Mouse (Mus musculus) megakaryocyte progenitor cell, adult 5-6 weeks (primary cell): ENCODE results near the gene Gm45261. TPM values are rescaled to one million over a fixed set of nuclear protein-coding genes. Genes with fewer than 3 reads are reported as not detected.

Experiments used
- ATAC-seq: replicated peaks from 2 replicates; pipeline ENCODE4 v1.8.0; 2016; ENCODE audit warnings: mild to moderate bottlenecking, moderate TSS enrichment, inconsistent platforms; ENCODE audit not compliant: poor library complexity
- total RNA-seq, 2 experiments: library from RNA; stranded (forward) in 1 of 2; stranded (reverse) in 1 of 2; fragments of 157-497, 149-512 nt in 1 of 2; fragments of 200-1000 nt in 1 of 2; gene quantifications; 2 replicates each; pipeline versions ENCODE4 v1.2.3 to v1.2.4; 2015 to 2017

The Gm45261 gene
- total RNA-seq, 2 experiments from 2014 or later = not detected

DNA sequence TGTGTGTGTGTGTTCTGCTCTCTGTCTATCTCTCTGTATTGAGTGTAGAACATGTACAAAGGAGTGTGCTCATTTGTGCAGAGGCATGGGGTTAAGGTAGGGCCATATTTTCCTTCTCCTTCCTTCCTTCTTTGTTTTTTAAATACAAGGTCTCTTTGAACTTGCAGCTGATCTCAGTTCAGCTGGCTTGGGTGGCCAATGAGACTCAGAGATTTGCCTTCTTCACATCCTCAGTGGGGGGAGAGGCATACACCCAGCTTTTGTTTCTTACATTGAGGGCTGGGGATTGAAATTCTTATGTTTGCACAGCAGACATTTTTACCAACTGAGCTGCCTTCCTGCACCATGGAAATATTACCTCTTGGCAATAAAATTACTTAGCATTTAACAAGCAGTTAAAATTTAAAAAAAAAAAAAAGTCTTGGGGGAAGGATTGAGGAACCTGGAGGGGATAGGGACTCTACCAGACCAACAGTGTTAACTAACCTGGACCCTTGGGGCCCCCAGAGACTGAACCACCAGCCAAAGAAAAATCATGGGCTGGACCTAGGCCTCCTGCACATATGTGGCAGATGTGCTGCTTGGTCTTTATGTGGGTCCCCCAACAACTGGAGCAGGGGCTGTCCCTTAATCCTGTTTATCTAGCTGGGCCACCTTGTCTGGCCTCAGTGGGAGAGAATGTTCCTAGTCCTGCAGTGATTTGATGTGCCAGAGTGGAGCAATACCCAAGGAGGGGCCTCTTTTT lies 50.8 kb downstream of the Gm45261 start:
- ATAC-seq = no peak

DNA sequence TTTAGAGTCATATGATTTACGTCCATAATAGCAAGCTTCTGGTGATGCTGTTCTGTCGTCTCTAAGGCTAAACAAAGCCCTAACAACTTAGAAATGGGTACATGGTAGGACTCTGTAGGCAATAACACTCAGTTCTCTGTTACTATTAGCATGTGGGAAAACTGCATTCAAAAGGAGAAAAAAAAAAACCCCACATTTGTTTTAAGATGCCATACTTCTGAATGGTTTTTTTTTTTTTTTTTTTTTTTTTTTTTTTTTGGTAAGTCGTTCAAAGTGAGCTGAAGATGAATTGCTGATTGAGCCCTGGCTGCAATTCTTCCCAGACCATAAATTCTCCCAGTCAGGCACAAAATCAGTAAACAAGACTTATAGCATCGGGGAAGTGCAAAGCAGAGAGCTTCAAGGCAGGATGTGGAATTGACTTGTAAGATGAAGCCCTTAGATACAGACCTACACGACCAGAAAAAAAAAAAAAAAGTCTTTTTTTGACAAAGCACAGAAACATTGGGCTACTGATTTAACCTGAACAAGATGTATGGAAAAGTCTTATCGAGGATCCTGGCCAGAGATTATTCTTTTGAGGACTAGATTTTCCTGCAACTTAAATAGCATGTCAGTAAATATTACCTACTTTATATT lies 51.7 kb downstream of the Gm45261 start:
- ATAC-seq = no peak

- ATAC-seq = peak; percentile 97
Measured at GRCm38 (mm10) chr1:80408586-80408985, 52.7 kb downstream of the Gm45261 start.

- no peak for ATAC-seq
Measured at GRCm38 (mm10) chr1:80404196-80404595, 57.1 kb downstream of the Gm45261 start.

DNA sequence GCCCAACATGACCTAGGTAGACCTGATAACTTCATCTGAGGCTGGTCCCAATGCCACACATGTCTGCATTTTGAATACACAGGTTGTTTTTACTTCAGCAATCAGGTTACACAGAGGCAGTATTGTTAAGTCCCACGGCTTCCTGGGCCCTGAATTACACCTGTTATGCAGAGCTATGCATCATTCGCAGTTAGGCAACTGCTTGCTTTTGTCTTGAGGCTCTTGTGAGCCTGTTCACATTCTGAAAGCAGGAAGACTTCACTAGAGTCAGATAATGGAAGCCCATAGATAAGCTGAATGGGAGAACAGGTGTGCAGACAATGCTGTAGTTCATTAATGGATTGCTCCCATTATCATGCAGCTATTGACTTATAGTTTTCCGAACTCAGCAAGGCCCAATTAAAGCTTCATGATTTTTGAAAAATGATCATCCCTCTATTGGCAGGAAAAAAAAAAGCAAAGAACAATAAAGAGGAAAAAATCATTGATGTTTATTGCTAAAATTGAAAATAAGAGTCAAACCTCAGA lies 57.8 kb downstream of the Gm45261 start:
- ATAC-seq = no peak

GRCm38 (mm10) chr1:80401961-80402360 lies 59.3 kb downstream of the Gm45261 start:
- peak; percentile 98 for ATAC-seq

Other genes starting within 250 kb of the Gm45261 start
- not detected in 2 replicates for gene Fam124b, start 243.0 kb downstream of the Gm45261 start, total RNA-seq (2015)
- gene Fam124b, start 243.0 kb downstream of the Gm45261 start, total RNA-seq (2017) = not detected in 2 replicates
- gene Cul3, start 121.0 kb downstream of the Gm45261 start, total RNA-seq (2015) = 142 and 174 TPM in 2 replicates
- gene Cul3, start 121.0 kb downstream of the Gm45261 start, total RNA-seq (2017) = 274 and 330 TPM in 2 replicates